In the genomic region with DNA sequence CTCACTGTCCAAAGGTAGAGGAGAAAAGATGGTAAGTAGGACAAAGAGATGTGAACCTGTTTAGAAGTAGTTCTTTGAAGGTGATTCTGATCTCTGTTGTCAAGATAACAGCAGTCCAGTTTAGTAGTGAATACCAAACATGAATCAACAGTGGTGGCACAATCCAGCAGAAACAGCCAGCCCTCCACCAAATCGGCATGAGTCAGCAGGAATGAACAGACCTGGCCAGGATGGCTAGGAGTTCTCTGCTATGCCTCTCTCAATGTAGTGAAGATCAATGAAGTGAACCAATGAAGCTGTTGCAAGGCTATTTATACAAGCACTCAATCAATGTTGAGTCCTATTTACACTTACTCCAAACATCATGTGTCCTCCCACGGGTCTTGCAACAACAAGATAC, we compare ENCODE assay signal across 27 mouse cellular contexts. TPM values are rescaled to one million over a fixed set of nuclear protein-coding genes. Genes with fewer than 3 reads are reported as not detected.
DNase-seq lines count a peak whose midpoint lies in the region; ATAC-seq and TF ChIP-seq lines count a peak whose summit lies in the region.
"Had no signal": no experiment of that assay in that cellular context is flagged by ENCODE, and none has a peak within 500 bp of the region (broad histone marks: within the 10 kb centered on the region; RNA-seq: fewer than 3 reads in every experiment).

No protein-coding gene starts in this region.

- TF ChIP-seq POLR2A in liver, adult 2 months (IDR thresholded peaks at IDR 0.05; ENCODE audit: extremely low read depth, insufficient read depth, low read length) = no peak
- TF ChIP-seq POLR2A in CH12.LX (IDR thresholded peaks at IDR 0.05; ENCODE audit: low read depth, low read length) = no peak

- WGBS in liver, adult 2 months = 50% methylated on average over 2 of the region's 2 CpGs
- WGBS in liver, embryonic 12.5 days (ENCODE audit: insufficient replicate concordance) = 66% methylated on average over 2 of the region's 2 CpGs
- 95% methylated on average over 2 of the region's 2 CpGs for WGBS in forebrain, embryonic 15.5 days

- H3K36me3 ChIP-seq in liver, adult 2 months (ENCODE audit: control insufficient read depth, insufficient read depth, low read length) = no peaks in the 10 kb centered on the region
- H3K36me3 ChIP-seq in liver, embryonic 12.5 days = no peaks in the 10 kb centered on the region
- H3K36me3 ChIP-seq in CH12.LX (replicated peaks in 1 of 2; ENCODE audit: control insufficient read depth in 1 of 2, insufficient read depth in 1 of 2, low read length in 1 of 2) (no peaks in the 10 kb centered on the region), ES-E14 (ENCODE audit: control insufficient read depth, insufficient read depth, low read length, poor library complexity, severe bottlenecking) (no peaks in the 10 kb centered on the region)
- H3K36me3 ChIP-seq in forebrain, embryonic 15.5 days = no peaks in the 10 kb centered on the region
- H3K36me3 ChIP-seq: G1E had no signal

- H3K4me1 ChIP-seq in liver, adult 2 months (ENCODE audit: control insufficient read depth, insufficient read depth, low read length) = no peaks in the 10 kb centered on the region
- H3K4me1 ChIP-seq in liver, embryonic 12.5 days = no peaks in the 10 kb centered on the region
- H3K4me1 ChIP-seq in CH12.LX (ENCODE audit: control insufficient read depth in 1 of 2, insufficient read depth in 2 of 2) (no peaks in the 10 kb centered on the region), ES-E14 (ENCODE audit: control insufficient read depth in 2 of 2, insufficient read depth in 2 of 2, low read length in 2 of 2, poor library complexity in 1 of 2) (no peaks in the 10 kb centered on the region)
- H3K4me1 ChIP-seq in forebrain, embryonic 15.5 days = no peaks in the 10 kb centered on the region

- H3K4me3 ChIP-seq in liver, adult 2 months (ENCODE audit: insufficient read depth, low read depth, low read length) = no peak overlapping the region
- H3K4me3 ChIP-seq in liver, embryonic 12.5 days = no peak overlapping the region
- no peak overlapping the region for H3K4me3 ChIP-seq in CH12.LX (replicated peaks in 1 of 3; ENCODE audit: low read depth in 2 of 3, low read length in 2 of 3, poor library complexity in 1 of 3)
- H3K4me3 ChIP-seq in ES-E14 (ENCODE audit: insufficient read depth in 1 of 2, low read depth in 1 of 2, low read length in 2 of 2, poor library complexity in 1 of 2, severe bottlenecking in 1 of 2) = no peak overlapping the region
- H3K4me3 ChIP-seq in forebrain, embryonic 15.5 days = no peak overlapping the region

- no peak for TF ChIP-seq RAD21 in CH12.LX (IDR thresholded peaks at IDR 0.05; ENCODE audit: low read depth, low read length)

- no peak for TF ChIP-seq CTCF in liver, adult 2 months (IDR thresholded peaks at IDR 0.05; ENCODE audit: low read depth, low read length)
- no peak for TF ChIP-seq CTCF in CH12.LX (conservative IDR thresholded peaks at IDR 0.05 in 1 of 2, IDR thresholded peaks at IDR 0.05 in 1 of 2; ENCODE audit: low read depth in 2 of 2, low read length in 2 of 2)

- H3K9ac ChIP-seq in liver, adult 2 months (ENCODE audit: low read depth, low read length) = no peak overlapping the region
- no peak overlapping the region for H3K9ac ChIP-seq in liver, embryonic 12.5 days
- H3K9ac ChIP-seq in CH12.LX (ENCODE audit: insufficient read depth, low read depth) (no peak overlapping the region), ES-E14 (ENCODE audit: insufficient read depth, low read depth, low read length, poor library complexity, severe bottlenecking) (no peak overlapping the region)
- no peak overlapping the region for H3K9ac ChIP-seq in forebrain, embryonic 15.5 days (replicated peaks)

- H3K4me2 ChIP-seq in liver, embryonic 12.5 days = no peak overlapping the region
- no peak overlapping the region for H3K4me2 ChIP-seq in CH12.LX (ENCODE audit: insufficient read depth, low read depth, poor library complexity, severe bottlenecking)
- H3K4me2 ChIP-seq in forebrain, embryonic 15.5 days (replicated peaks) = no peak overlapping the region

- DNase-seq in liver, adult 2 months (ENCODE audit: extremely low read depth, low read depth, low spot score) = peak; percentile 30
- DNase-seq in CH12.LX (ENCODE audit: extremely low read depth) = no peak
- no peak for DNase-seq in ES-E14 (ENCODE audit: low read depth, low spot score)
- no peak for DNase-seq in testis, postnatal 14 days (ENCODE audit: low spot score)
- DNase-seq: adrenal gland, adult 2 months; adrenal gland, adult 8-10 months; adrenal gland, postnatal 10 days; adrenal gland, postnatal 14 days; adrenal gland, postnatal 25 days; adrenal gland, postnatal 36 days; B cell, adult 2 months; cerebellum, adult 11 months; cerebellum, adult 11-12 months; cerebellum, adult 18-20 months; cerebellum, adult 2 months; cerebellum, adult 8-10 months had no signal

- H3K9me3 ChIP-seq in liver, embryonic 12.5 days (replicated peaks) = no peaks in the 10 kb centered on the region
- H3K9me3 ChIP-seq in CH12.LX (replicated peaks; ENCODE audit: low read length) = no peaks in the 10 kb centered on the region
- H3K9me3 ChIP-seq in ES-E14 (ENCODE audit: control insufficient read depth, insufficient read depth, low read depth, low read length) = no peaks in the 10 kb centered on the region
- no peaks in the 10 kb centered on the region for H3K9me3 ChIP-seq in forebrain, embryonic 15.5 days
- H3K9me3 ChIP-seq: G1E had no signal

- no peak for ATAC-seq in liver, embryonic 12.5 days
- no peak for ATAC-seq in forebrain, embryonic 15.5 days (replicated peaks)
- ATAC-seq: activated CD4-positive, CD25-positive, alpha-beta regulatory T cell, adult 4 months; CD4-positive, CD25-positive, alpha-beta regulatory T cell, adult 4 months; Patski had no signal

- no peak for TF ChIP-seq EP300 in CH12.LX (IDR thresholded peaks at IDR 0.05; ENCODE audit: low read length)

- H3K27ac ChIP-seq in liver, adult 2 months (replicated peaks; ENCODE audit: insufficient read depth, low read depth, low read length) = no peak overlapping the region
- no peak overlapping the region for H3K27ac ChIP-seq in liver, embryonic 12.5 days
- H3K27ac ChIP-seq in CH12.LX (ENCODE audit: insufficient read depth, low read depth) = no peak overlapping the region
- no peak overlapping the region for H3K27ac ChIP-seq in ES-E14 (ENCODE audit: insufficient read depth, low read depth, low read length, poor library complexity, severe bottlenecking)
- H3K27ac ChIP-seq in forebrain, embryonic 15.5 days (replicated peaks) = no peak overlapping the region

- in situ Hi-C loops in CH12.LX (cut with MboI; ENCODE audit: low pct_ligation_motif_present, low pct_unique_long_range_greater_than_20kb, low sequenced_read_pairs) = no loop called here
- in situ Hi-C loops in ES-E14 (cut with MboI; ENCODE audit: low sequenced_read_pairs in 2 of 2, unreplicated experiment in 2 of 2) = no loop called here

- dilution Hi-C loops in CH12.LX (cut with MboI; ENCODE audit: extremely low pct_ligation_motif_present, extremely low pct_unique_long_range_greater_than_20kb, low sequenced_read_pairs) = no loop called here

- no peaks in the 10 kb centered on the region for H3K79me2 ChIP-seq in liver, adult 2 months (ENCODE audit: control insufficient read depth, insufficient read depth, low read length)
- no peaks in the 10 kb centered on the region for H3K79me2 ChIP-seq in CH12.LX (replicated peaks; ENCODE audit: control insufficient read depth, extremely low read depth, insufficient read depth, poor library complexity, severe bottlenecking)

- no peaks in the 10 kb centered on the region for H3K27me3 ChIP-seq in liver, adult 2 months (ENCODE audit: control insufficient read depth, insufficient read depth, low read length)
- H3K27me3 ChIP-seq in liver, embryonic 12.5 days (replicated peaks) = no peaks in the 10 kb centered on the region
- H3K27me3 ChIP-seq in CH12.LX (replicated peaks) = peaks cover 47% of the 10 kb centered on the region
- no peaks in the 10 kb centered on the region for H3K27me3 ChIP-seq in forebrain, embryonic 15.5 days

RNA-seq across cellular contexts. Expression of gene Olfr464, which starts 9.6 kb away (rescaled TPM):
- total RNA-seq in liver, adult 2 months (2014; rRNA removed) = not detected in 2 replicates
- polyA plus RNA-seq in liver, adult 2 months (2012; rRNA removed) = not detected in 2 replicates
- polyA plus RNA-seq in liver, embryonic 12.5 days (2016; fragmentation: Nextera tagmentation; extraction: Ambion mirVana) = not detected in 2 replicates
- total RNA-seq in CH12.LX (2012; rRNA removed) (not detected in 2 replicates), CH12.LX (2014; rRNA removed) (not detected in 2 replicates), ES-E14 (2012; rRNA removed) (not detected in 2 replicates)
- polyA plus RNA-seq in CH12.LX (2012; ENCODE audit: insufficient read length, low read depth) = not detected in 2 replicates
- not detected in 2 replicates for polyA plus RNA-seq in forebrain, embryonic 15.5 days (2015; fragmentation: Nextera tagmentation; extraction: Ambion mirVana)
- total RNA-seq: adrenal gland, adult 18-20 months; adrenal gland, adult 2 months; adrenal gland, adult 8-10 months; adrenal gland, postnatal 10 days; adrenal gland, postnatal 14 days; adrenal gland, postnatal 25 days; adrenal gland, postnatal 36 days; adrenal gland, postnatal 4 days; G1E; MEL had no signal
- polyA plus RNA-seq: activated CD4-positive, CD25-positive, alpha-beta regulatory T cell, adult 4 months; adrenal gland, adult 2 months; C2C12; CD4-positive, CD25-positive, alpha-beta regulatory T cell, adult 4 months; cerebellum, adult 2 months; G1E; Patski had no signal

RNA-seq across cellular contexts. Expression of gene Olfr463, which starts 33.2 kb away (rescaled TPM):
- not detected in 2 replicates for total RNA-seq in liver, adult 2 months (2014; rRNA removed)
- not detected in 2 replicates for polyA plus RNA-seq in liver, adult 2 months (2012; rRNA removed)
- polyA plus RNA-seq in liver, embryonic 12.5 days (2016; fragmentation: Nextera tagmentation; extraction: Ambion mirVana) = not detected in 2 replicates
- total RNA-seq in CH12.LX (2012; rRNA removed) (not detected in 2 replicates), CH12.LX (2014; rRNA removed) (not detected in 2 replicates), ES-E14 (2012; rRNA removed) (not detected in 2 replicates)
- polyA plus RNA-seq in CH12.LX (2012; ENCODE audit: insufficient read length, low read depth) = not detected in 2 replicates
- polyA plus RNA-seq in forebrain, embryonic 15.5 days (2015; fragmentation: Nextera tagmentation; extraction: Ambion mirVana) = not detected in 2 replicates
- total RNA-seq: adrenal gland, adult 18-20 months; adrenal gland, adult 2 months; adrenal gland, adult 8-10 months; adrenal gland, postnatal 10 days; adrenal gland, postnatal 14 days; adrenal gland, postnatal 25 days; adrenal gland, postnatal 36 days; adrenal gland, postnatal 4 days; G1E; MEL had no signal
- polyA plus RNA-seq: activated CD4-positive, CD25-positive, alpha-beta regulatory T cell, adult 4 months; adrenal gland, adult 2 months; C2C12; CD4-positive, CD25-positive, alpha-beta regulatory T cell, adult 4 months; cerebellum, adult 2 months; G1E; Patski had no signal

RNA-seq across cellular contexts. Expression of gene Olfr462, which starts 38.3 kb away (rescaled TPM):
- not detected in 2 replicates for total RNA-seq in liver, adult 2 months (2014; rRNA removed)
- polyA plus RNA-seq in liver, adult 2 months (2012; rRNA removed) = not detected in 2 replicates
- polyA plus RNA-seq in liver, embryonic 12.5 days (2016; fragmentation: Nextera tagmentation; extraction: Ambion mirVana) = not detected in 2 replicates
- 0.17 and 0.34 TPM in 2 replicates for total RNA-seq in CH12.LX (2012; rRNA removed)
- not detected in 2 replicates for total RNA-seq in CH12.LX (2014; rRNA removed)
- polyA plus RNA-seq in CH12.LX (2012; ENCODE audit: insufficient read length, low read depth) = not detected in 2 replicates
- not detected in 2 replicates for total RNA-seq in ES-E14 (2012; rRNA removed)
- polyA plus RNA-seq in forebrain, embryonic 15.5 days (2015; fragmentation: Nextera tagmentation; extraction: Ambion mirVana) = not detected in 2 replicates
- total RNA-seq: adrenal gland, adult 18-20 months; adrenal gland, adult 2 months; adrenal gland, adult 8-10 months; adrenal gland, postnatal 10 days; adrenal gland, postnatal 14 days; adrenal gland, postnatal 25 days; adrenal gland, postnatal 36 days; adrenal gland, postnatal 4 days; MEL had no signal
- polyA plus RNA-seq: activated CD4-positive, CD25-positive, alpha-beta regulatory T cell, adult 4 months; adrenal gland, adult 2 months; brain, embryonic 14.5 days; C2C12; CD4-positive, CD25-positive, alpha-beta regulatory T cell, adult 4 months; cerebellum, adult 2 months; G1E; Patski had no signal

RNA-seq across cellular contexts. Expression of gene Epx, which starts 55.0 kb away (rescaled TPM):
- not detected in 2 replicates for total RNA-seq in liver, adult 2 months (2014; rRNA removed)
- polyA plus RNA-seq in liver, adult 2 months (2012; rRNA removed) = not detected in 2 replicates
- 1.3 and 3.8 TPM in 2 replicates for polyA plus RNA-seq in liver, embryonic 12.5 days (2016; fragmentation: Nextera tagmentation; extraction: Ambion mirVana)
- total RNA-seq in CH12.LX (2012; rRNA removed) = not detected in 2 replicates
- not detected in 2 replicates for total RNA-seq in CH12.LX (2014; rRNA removed)
- polyA plus RNA-seq in CH12.LX (2012; ENCODE audit: insufficient read length, low read depth) = 0.10 TPM in 1 of 2 replicates, not detected in the other
- 0.31 and 0.53 TPM in 2 replicates for total RNA-seq in ES-E14 (2012; rRNA removed)
- polyA plus RNA-seq in forebrain, embryonic 15.5 days (2015; fragmentation: Nextera tagmentation; extraction: Ambion mirVana) = 0.09 and 0.28 TPM in 2 replicates
- total RNA-seq: adrenal gland, adult 18-20 months; adrenal gland, adult 2 months; adrenal gland, adult 8-10 months; adrenal gland, postnatal 25 days; adrenal gland, postnatal 36 days; G1E; MEL had no signal
- polyA plus RNA-seq: activated CD4-positive, CD25-positive, alpha-beta regulatory T cell, adult 4 months; adrenal gland, adult 2 months; C2C12; CD4-positive, CD25-positive, alpha-beta regulatory T cell, adult 4 months; G1E; Patski had no signal

RNA-seq across cellular contexts. Expression of gene Dynll2, which starts 57.0 kb away (rescaled TPM):
- total RNA-seq in liver, adult 2 months (2014; rRNA removed) = 24.8 and 36.9 TPM in 2 replicates
- polyA plus RNA-seq in liver, adult 2 months (2012; rRNA removed) = 112 and 145 TPM in 2 replicates
- polyA plus RNA-seq in liver, embryonic 12.5 days (2016; fragmentation: Nextera tagmentation; extraction: Ambion mirVana) = 14.3 and 15.5 TPM in 2 replicates
- total RNA-seq in CH12.LX (2012; rRNA removed) (35.8 and 43.0 TPM in 2 replicates), CH12.LX (2014; rRNA removed) (13.0 and 14.0 TPM in 2 replicates), ES-E14 (2012; rRNA removed) (18.3 and 35.8 TPM in 2 replicates)
- 147 and 148 TPM in 2 replicates for polyA plus RNA-seq in CH12.LX (2012; ENCODE audit: insufficient read length, low read depth)
- 38.5 and 39.3 TPM in 2 replicates for polyA plus RNA-seq in forebrain, embryonic 15.5 days (2015; fragmentation: Nextera tagmentation; extraction: Ambion mirVana)
